In the genomic region with DNA sequence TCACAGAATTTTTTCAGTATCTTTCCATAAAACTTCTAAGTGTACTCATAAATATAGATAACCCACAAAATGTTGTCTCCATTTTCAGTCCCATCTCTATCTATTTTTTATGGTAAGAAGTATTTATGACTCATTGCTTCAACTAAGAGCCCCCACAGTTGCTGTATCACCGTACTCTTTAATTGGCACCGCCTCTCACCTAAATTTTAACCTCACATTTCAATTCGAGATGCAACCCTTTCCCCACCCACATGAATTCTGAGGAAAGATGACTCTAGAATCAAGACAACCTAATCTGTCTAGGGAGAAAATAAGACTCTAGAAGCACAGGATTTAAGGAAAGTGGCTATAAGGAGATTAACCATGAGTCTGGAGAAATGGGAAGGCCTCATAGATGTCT, we compare ENCODE assay signal across 17 mouse cellular contexts.
"Had no signal": no experiment of that assay in that cellular context is flagged by ENCODE, and none has a peak within 500 bp of the region (broad histone marks: within the 10 kb centered on the region; RNA-seq: fewer than 3 reads in every experiment).

No protein-coding gene starts in this region.

- DNase-seq: gastrocnemius, adult 2 months; gastrocnemius, postnatal 10 days; gastrocnemius, postnatal 25 days; heart, adult 2 months; heart, postnatal 14 days; heart, postnatal 36 days; kidney, adult 11 months; kidney, adult 2 months; kidney, adult 9 months; kidney, postnatal 10 days; kidney, postnatal 25 days; kidney, postnatal 4 days; liver; liver, embryonic 13.5 days had no signal

- ATAC-seq: forebrain, embryonic 16.5 days; hindbrain, postnatal 0 days; intestine, embryonic 16.5 days had no signal
